Mouse (Mus musculus) adipocyte (in vitro differentiated cells): ENCODE measurements around the gene Rapgef6.

ENCODE experiments used
- DNase-seq: peaks from one replicate; pipeline ENCODE4 v3.0.0-alpha.2; 2016; ENCODE audit warnings: low spot score

The Rapgef6 gene

GRCm38 (mm10) chr11:54693696-54694095, 171.0 kb downstream of the Rapgef6 start:
- no peak for DNase-seq

- DNase-seq: no peak
These were observed 171.6 kb downstream of the Rapgef6 start for GRCm38 (mm10) chr11:54694291-54694690.

- peak; percentile 28 for DNase-seq
These were observed 173.3 kb downstream of the Rapgef6 start for GRCm38 (mm10) chr11:54695951-54696350.

- no peak for DNase-seq
These were observed 175.0 kb downstream of the Rapgef6 start for GRCm38 (mm10) chr11:54697611-54698010.

GRCm38 (mm10) chr11:54698636-54699035, 176.0 kb downstream of the Rapgef6 start:
- DNase-seq: no peak

GRCm38 (mm10) chr11:54699972-54700371, 177.3 kb downstream of the Rapgef6 start:
- no peak for DNase-seq

GRCm38 (mm10) chr11:54701848-54702247, 179.2 kb downstream of the Rapgef6 start:
- no peak for DNase-seq

GRCm38 (mm10) chr11:54703306-54703705, 180.7 kb downstream of the Rapgef6 start:
- DNase-seq: peak; percentile 78

GRCm38 (mm10) chr11:54708153-54708552, 185.5 kb downstream of the Rapgef6 start:
- DNase-seq: no peak

- no peak for DNase-seq
These were observed 187.0 kb downstream of the Rapgef6 start for GRCm38 (mm10) chr11:54709645-54710044.

- peak; percentile 23 for DNase-seq
These were observed 188.1 kb downstream of the Rapgef6 start for GRCm38 (mm10) chr11:54710512-54711293.

GRCm38 (mm10) chr11:54712849-54713248, 190.2 kb downstream of the Rapgef6 start:
- peak; percentile 36 for DNase-seq

GRCm38 (mm10) chr11:54717893-54718292, 195.2 kb downstream of the Rapgef6 start:
- no peak for DNase-seq

GRCm38 (mm10) chr11:54718601-54719000, 196.0 kb downstream of the Rapgef6 start:
- peak; percentile 16 for DNase-seq

- no peak for DNase-seq
These were observed 199.4 kb downstream of the Rapgef6 start for GRCm38 (mm10) chr11:54722057-54722456.

- DNase-seq: peak; percentile 9
These were observed 201.8 kb downstream of the Rapgef6 start for GRCm38 (mm10) chr11:54724353-54725034.

- DNase-seq: no peak
These were observed 204.0 kb downstream of the Rapgef6 start for GRCm38 (mm10) chr11:54726571-54727062.

- DNase-seq: no peak
These were observed 204.8 kb downstream of the Rapgef6 start for GRCm38 (mm10) chr11:54727327-54727901.

GRCm38 (mm10) chr11:54728371-54728770, 205.7 kb downstream of the Rapgef6 start:
- no peak for DNase-seq

- no peak for DNase-seq
These were observed 206.7 kb downstream of the Rapgef6 start for GRCm38 (mm10) chr11:54729311-54729710.

- no peak for DNase-seq
These were observed 208.3 kb downstream of the Rapgef6 start for GRCm38 (mm10) chr11:54730931-54731330.

- DNase-seq: no peak
These were observed 208.7 kb downstream of the Rapgef6 start for GRCm38 (mm10) chr11:54731367-54731766.

GRCm38 (mm10) chr11:54733546-54733945, 210.9 kb downstream of the Rapgef6 start:
- no peak for DNase-seq
